Mouse (Mus musculus) hindbrain, embryonic 14.5 days (tissue): ENCODE data around the gene Camk1g. TPM values are rescaled to one million over a fixed set of nuclear protein-coding genes. Genes with fewer than 3 reads are reported as not detected.

ENCODE experiments used
- ATAC-seq: fragments of 200-750 bp; cut with Nextera tagmentation; 2 replicates; pipeline ENCODE4 v1.8.0; 2017; ENCODE audit warnings: moderate number of reproducible peaks, mild to moderate bottlenecking, moderate TSS enrichment, moderate library complexity; ENCODE audit not compliant: low FRiP score
- DNase-seq: peaks from one replicate; pipeline ENCODE4 v3.0.0-alpha.2; 2015; ENCODE audit warnings: low spot score
- H3K27ac ChIP-seq: fragments of 300-500 bp; sonication (generic); 2 replicates; pipeline ENCODE4 v1.5.1; 2014; ENCODE audit warnings: mild to moderate bottlenecking, moderate library complexity
- H3K27me3 ChIP-seq: fragments of 300-500 bp; sonication (generic); 2 replicates; pipeline ENCODE4 v1.6.1; 2014; ENCODE audit warnings: mild to moderate bottlenecking, low read length, mixed read lengths; ENCODE audit not compliant: control insufficient read depth, insufficient read depth
- H3K36me3 ChIP-seq: fragments of 300-500 bp; sonication (generic); replicated peaks from 2 replicates; pipeline ENCODE4 v1.6.1; 2014; ENCODE audit not compliant: control insufficient read depth, insufficient read depth
- H3K4me1 ChIP-seq: fragments of 300-500 bp; sonication (generic); replicated peaks from 2 replicates; pipeline ENCODE4 v1.6.1; 2014; ENCODE audit warnings: antibody characterized with exemption, low read length, mixed read lengths; ENCODE audit not compliant: control insufficient read depth, insufficient read depth
- H3K4me2 ChIP-seq: fragments of 300-500 bp; sonication (generic); replicated peaks from 2 replicates; pipeline ENCODE4 v1.6.1; 2014; ENCODE audit warnings: mild to moderate bottlenecking, moderate library complexity
- H3K4me3 ChIP-seq: fragments of 300-500 bp; sonication (generic); replicated peaks from 2 replicates; pipeline ENCODE4 v1.5.1; 2014; ENCODE audit warnings: mild to moderate bottlenecking, low read length
- H3K9ac ChIP-seq: fragments of 300-500 bp; sonication (generic); 2 replicates; pipeline ENCODE4 v1.6.1; 2014
- H3K9me3 ChIP-seq: fragments of 300-500 bp; sonication (generic); 2 replicates; pipeline ENCODE4 v1.6.1; 2016; ENCODE audit warnings: low read length; ENCODE audit not compliant: control insufficient read depth
- WGBS: fragments of 180-500 bp; shearing (Covaris S2); extraction: QIAGEN DNeasy Blood & Tissue Kit; methylation state at CpG from one replicate; pipeline ENCODE4 v1.1.7; 2014; 5-methylcytosine and 5-hydroxymethylcytosine counted together
- polyA plus RNA-seq: library from polyadenylated mRNA; unstranded; fragments of >200 nt; fragmentation: Nextera tagmentation; extraction: Ambion mirVana; gene quantifications from 2 replicates; pipeline ENCODE4 v1.2.1, GENCODE M21; 2014

Gene Camk1g
- polyA plus RNA-seq, 1 experiment from 2014 or later: 39.9 TPM

DNA sequence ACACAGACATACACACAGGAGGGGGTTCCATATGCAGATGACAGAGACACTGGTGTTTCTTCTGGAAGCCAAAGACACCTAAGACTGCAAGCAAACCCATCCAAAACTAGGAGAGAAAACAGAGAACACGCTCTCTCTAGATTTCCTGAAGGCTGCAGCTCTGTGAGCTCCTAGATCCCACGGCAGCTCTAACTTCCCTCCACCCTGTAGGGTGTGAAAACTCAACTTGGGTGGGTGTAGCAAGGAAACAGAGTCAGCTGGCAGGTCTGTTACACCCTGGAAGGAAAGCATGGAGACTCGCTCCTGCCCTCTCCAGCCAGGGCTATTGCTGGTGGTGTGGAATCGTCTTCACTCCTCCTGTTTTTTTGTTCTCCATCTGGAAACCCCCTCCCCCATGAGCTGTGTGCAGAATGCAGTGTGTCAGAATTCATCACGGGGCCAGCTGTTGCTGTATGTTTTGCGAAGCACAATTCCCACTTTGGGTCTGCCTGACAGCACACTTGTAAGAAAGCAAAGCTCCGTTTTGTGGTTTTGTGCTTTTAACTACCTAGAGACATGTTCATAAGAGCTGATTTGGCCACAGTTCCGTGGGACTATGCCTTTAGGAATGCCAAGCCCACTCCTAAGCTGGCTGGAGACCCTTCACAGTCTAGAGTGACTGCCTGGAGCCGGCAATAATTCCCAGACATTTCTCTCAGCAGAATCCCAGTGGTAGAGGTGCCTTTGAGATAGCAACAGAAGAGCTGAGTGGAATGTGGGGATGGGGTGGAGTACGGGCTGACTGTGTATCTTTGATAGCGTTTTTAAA, 11.7 kb upstream of the Camk1g start:
- DNase-seq (peak; percentile 53), ATAC-seq (0 out of 2 replicates have a peak, but pooled peaks have one; percentile 15)
- Histone ChIP-seq H3K36me3 (no peaks in the 10 kb centered on the region), H3K4me3 (0 out of 2 replicates have a peak overlapping the region, but pooled peaks have one; percentile 7), H3K27ac (peak overlapping the region; percentile 69), H3K27me3 (no peaks in the 10 kb centered on the region), H3K4me2 (peak overlapping the region; percentile 45), H3K4me1 (peaks cover 20% of the 10 kb centered on the region), H3K9ac (0 out of 2 replicates have a peak overlapping the region, but pooled peaks have one; percentile 24), H3K9me3 (no peaks in the 10 kb centered on the region)
- 34% methylated on average over 11 of the region's 11 CpGs for WGBS

GRCm38 (mm10) chr1:193380877-193381276, 10.8 kb upstream of the Camk1g start:
- H3K4me2 ChIP-seq: no peak overlapping the region
- WGBS: 84% methylated on average over 5 of the region's 5 CpGs
- no peak for DNase-seq
- peaks cover 14% of the 10 kb centered on the region; the same call in 1 of the 2 replicates for H3K4me1 ChIP-seq
- no peak overlapping the region for H3K4me3 ChIP-seq
- H3K9me3 ChIP-seq: no peaks in the 10 kb centered on the region
- H3K9ac ChIP-seq: no peak overlapping the region
- no peak for ATAC-seq
- no peaks in the 10 kb centered on the region for H3K27me3 ChIP-seq
- no peaks in the 10 kb centered on the region for H3K36me3 ChIP-seq
- no peak overlapping the region for H3K27ac ChIP-seq

DNA sequence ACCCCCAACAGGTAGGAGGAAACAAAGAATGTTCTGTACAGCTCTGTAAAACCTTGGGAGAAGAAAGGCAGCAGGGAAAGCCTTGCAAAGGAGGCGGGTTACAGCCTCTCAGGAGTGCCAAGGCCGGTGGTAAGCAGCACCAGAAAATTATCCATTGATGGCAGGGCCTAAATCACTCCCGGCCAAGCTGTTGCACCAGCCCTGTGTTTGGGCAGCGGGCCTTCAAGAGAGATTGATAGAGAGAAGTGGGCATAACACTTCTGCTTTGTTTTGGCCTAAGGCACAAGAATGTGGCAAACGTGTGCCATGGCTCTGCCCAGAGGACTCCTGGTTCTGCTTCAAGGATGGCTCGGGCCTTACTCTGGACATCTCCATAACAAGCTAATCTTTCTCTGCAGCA, 9.5 kb upstream of the Camk1g start:
- H3K4me1 ChIP-seq: peaks cover 14% of the 10 kb centered on the region; the same call in 1 of the 2 replicates
- H3K27me3 ChIP-seq: no peaks in the 10 kb centered on the region
- no peaks in the 10 kb centered on the region for H3K36me3 ChIP-seq
- no peak overlapping the region for H3K27ac ChIP-seq
- no peak overlapping the region for H3K4me3 ChIP-seq
- no peaks in the 10 kb centered on the region for H3K9me3 ChIP-seq
- no peak for ATAC-seq
- H3K9ac ChIP-seq: no peak overlapping the region
- DNase-seq: no peak
- H3K4me2 ChIP-seq: no peak overlapping the region
- 78% methylated on average over 6 of the region's 6 CpGs for WGBS

DNA sequence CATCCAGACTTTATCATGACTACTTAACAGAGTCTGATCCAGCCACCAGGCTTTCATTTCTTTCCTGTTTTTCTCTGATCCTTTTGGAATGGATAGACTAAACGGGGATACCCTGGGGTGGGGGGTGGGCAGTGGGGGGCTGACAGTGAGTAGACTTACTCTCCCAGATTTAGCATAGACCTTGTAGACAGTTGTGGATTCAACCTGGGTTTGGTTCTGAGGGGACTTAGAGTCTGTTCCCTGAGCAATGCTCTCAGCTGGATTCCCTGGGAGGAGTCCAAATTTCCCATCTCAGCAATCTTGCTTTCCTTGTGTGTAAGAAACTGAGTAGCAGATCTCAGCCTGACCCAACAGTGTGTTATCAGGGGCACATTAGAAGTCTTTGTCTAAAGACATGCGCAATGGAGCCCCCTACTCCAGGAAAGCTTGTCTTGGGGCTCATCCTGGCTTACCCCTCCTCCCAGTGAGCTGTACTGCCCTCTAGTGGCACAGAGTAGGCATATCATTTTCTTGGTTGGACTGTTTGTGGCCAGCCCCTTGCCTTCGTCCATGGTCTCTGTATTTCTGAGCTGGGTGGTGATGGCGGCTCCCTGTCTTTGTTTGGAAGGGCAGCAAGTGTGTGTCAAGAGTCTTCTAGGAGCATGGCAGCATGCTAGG, 6.5 kb upstream of the Camk1g start:
- Histone ChIP-seq H3K4me3 (no peak overlapping the region), H3K9me3 (no peaks in the 10 kb centered on the region), H3K36me3 (no peaks in the 10 kb centered on the region), H3K4me2 (no peak overlapping the region), H3K9ac (no peak overlapping the region), H3K4me1 (0 out of 2 replicates have a peak, but pooled peaks cover 1% of the 10 kb centered on the region), H3K27me3 (no peaks in the 10 kb centered on the region), H3K27ac (no peak overlapping the region)
- DNase-seq (peak; percentile 73), ATAC-seq (peak; percentile 64; the same call in 1 of the 2 replicates)
- 30% methylated on average over 4 of the region's 4 CpGs for WGBS

DNA sequence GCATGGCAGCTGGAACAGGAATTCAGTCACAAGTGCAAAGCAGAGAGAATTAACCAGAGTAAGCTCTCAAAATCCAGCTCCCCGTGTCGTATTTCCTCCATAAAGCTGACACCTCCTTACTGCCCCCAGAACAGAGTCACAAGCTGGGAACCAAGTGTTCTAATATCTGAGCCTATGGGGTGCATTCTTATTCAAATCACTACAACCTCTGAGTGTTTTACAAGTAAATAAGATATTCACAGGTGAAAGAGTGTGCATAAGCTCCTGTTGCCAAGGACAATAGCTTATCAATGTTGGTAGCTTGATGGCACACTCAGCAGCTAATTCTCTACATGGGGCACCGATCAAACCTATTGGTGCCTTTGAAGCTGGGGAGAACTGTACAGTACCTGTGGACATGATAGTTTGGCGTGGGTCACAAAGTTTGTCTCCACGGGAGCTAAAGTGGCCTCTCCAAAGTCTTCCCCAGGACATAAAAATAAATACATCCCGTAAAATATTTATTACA, 3.9 kb upstream of the Camk1g start:
- H3K4me3 ChIP-seq: no peak overlapping the region
- H3K4me1 ChIP-seq: peaks cover 8% of the 10 kb centered on the region; the same call in 1 of the 2 replicates
- H3K4me2 ChIP-seq: no peak overlapping the region
- H3K36me3 ChIP-seq: no peaks in the 10 kb centered on the region
- no peak overlapping the region for H3K27ac ChIP-seq
- no peaks in the 10 kb centered on the region for H3K9me3 ChIP-seq
- no peaks in the 10 kb centered on the region for H3K27me3 ChIP-seq
- DNase-seq (no peak), ATAC-seq (no peak)
- WGBS: 85% methylated on average over 6 of the region's 6 CpGs
- H3K9ac ChIP-seq: no peak overlapping the region

DNA sequence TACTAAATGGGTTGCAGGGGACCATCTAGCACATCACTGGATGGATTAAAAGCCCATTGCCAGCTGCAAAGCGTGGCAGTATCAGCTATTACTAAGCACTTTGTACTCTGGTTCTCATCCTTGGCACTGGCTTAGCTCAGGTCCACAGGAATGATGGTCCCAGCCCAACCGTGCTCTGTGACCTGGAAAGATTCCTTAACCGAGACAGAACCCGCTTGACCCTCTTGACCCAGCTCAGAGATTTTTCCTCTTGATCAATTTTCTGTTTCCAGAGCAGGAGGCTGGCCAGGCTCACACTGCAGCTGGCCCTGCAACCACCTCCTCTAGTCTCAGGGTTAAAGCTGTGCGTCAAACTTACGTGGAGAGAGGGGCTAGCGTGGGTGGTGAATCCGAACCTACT, 1.0 kb downstream of the Camk1g start:
- H3K27ac ChIP-seq: 0 out of 2 replicates have a peak overlapping the region, but pooled peaks have one; percentile 64
- peak overlapping the region; percentile 80 for H3K4me2 ChIP-seq
- 33% methylated on average over 8 of the region's 8 CpGs for WGBS
- DNase-seq (no peak), ATAC-seq (no peak)
- peak overlapping the region; percentile 74 for H3K9ac ChIP-seq
- no peaks in the 10 kb centered on the region for H3K27me3 ChIP-seq
- no peaks in the 10 kb centered on the region for H3K36me3 ChIP-seq
- H3K9me3 ChIP-seq: no peaks in the 10 kb centered on the region
- peaks cover 27% of the 10 kb centered on the region for H3K4me1 ChIP-seq
- peak overlapping the region; percentile 55 for H3K4me3 ChIP-seq

- peak overlapping the region; percentile 55 for H3K4me3 ChIP-seq
- H3K27ac ChIP-seq: peak overlapping the region; percentile 34; the same call in 1 of the 2 replicates
- ATAC-seq (peak; percentile 74), DNase-seq (peak; percentile 60)
- no peaks in the 10 kb centered on the region for H3K27me3 ChIP-seq
- peaks cover 27% of the 10 kb centered on the region for H3K4me1 ChIP-seq
- H3K9me3 ChIP-seq: no peaks in the 10 kb centered on the region
- 8% methylated on average over 10 of the region's 10 CpGs for WGBS
- H3K4me2 ChIP-seq: peak overlapping the region; percentile 80
- peak overlapping the region; percentile 74 for H3K9ac ChIP-seq
- no peaks in the 10 kb centered on the region for H3K36me3 ChIP-seq
Measured at GRCm38 (mm10) chr1:193368055-193368454, 2.0 kb downstream of the Camk1g start.

- Histone ChIP-seq H3K36me3 (peaks cover 29% of the 10 kb centered on the region), H3K27me3 (no peaks in the 10 kb centered on the region), H3K4me1 (peaks cover 21% of the 10 kb centered on the region), H3K27ac (no peak overlapping the region), H3K9ac (no peak overlapping the region), H3K4me2 (no peak overlapping the region), H3K4me3 (no peak overlapping the region), H3K9me3 (no peaks in the 10 kb centered on the region)
- 65% methylated on average over 5 of the region's 5 CpGs for WGBS
- DNase-seq: peak; percentile 50
- ATAC-seq: no peak
Measured at GRCm38 (mm10) chr1:193363801-193364231, 6.3 kb downstream of the Camk1g start.

GRCm38 (mm10) chr1:193362078-193362477, 8.0 kb downstream of the Camk1g start:
- no peak for ATAC-seq

More at GRCm38 (mm10) chr1:193362078-193362477, 8.0 kb downstream of the Camk1g start:
- H3K4me2 ChIP-seq: no peak overlapping the region
- H3K9me3 ChIP-seq: no peaks in the 10 kb centered on the region
- no peaks in the 10 kb centered on the region for H3K27me3 ChIP-seq
- WGBS: 93% methylated on average over 7 of the region's 7 CpGs
- H3K4me3 ChIP-seq: no peak overlapping the region
- no peak overlapping the region for H3K9ac ChIP-seq
- DNase-seq: no peak
- H3K27ac ChIP-seq: no peak overlapping the region
- H3K36me3 ChIP-seq: peaks cover 34% of the 10 kb centered on the region
- H3K4me1 ChIP-seq: 0 out of 2 replicates have a peak, but pooled peaks cover 4% of the 10 kb centered on the region
